Mouse (Mus musculus): Measurements from ENCODE around the gene Nxt2.
"Not testable (repeated sequence)": the region's sequence is repeated elsewhere in the genome, so short reads cannot be mapped to it uniquely, and the experiment has no call there.

Gene Nxt2

GRCm38 (mm10) chrX:142226542-142226941, at the start of gene Nxt2:
Gene Nxt2 (plus strand): TSS chrX:142226770.
- DNase-seq (ENCODE audit: low read depth, low spot score) = no peak

DNA sequence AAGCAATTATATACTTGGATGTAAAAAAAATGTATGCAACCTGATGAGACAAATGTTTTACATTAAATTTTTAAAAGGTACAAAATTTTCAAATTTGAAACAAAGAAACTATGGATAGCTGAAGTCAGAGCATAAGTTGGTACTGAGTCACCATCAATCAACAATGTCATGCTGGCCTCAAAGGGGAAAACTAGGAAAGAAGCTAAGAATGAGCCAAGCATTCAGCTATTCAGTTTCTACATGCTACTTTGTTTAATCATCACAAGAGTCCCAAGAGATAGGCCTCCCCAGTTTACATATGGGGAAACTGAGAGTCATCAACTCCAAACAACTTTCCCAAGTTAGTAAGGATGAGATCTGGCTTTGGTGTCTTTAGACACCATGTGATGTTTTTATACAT, 49.6 kb upstream of the Nxt2 start:
- no peak for DNase-seq (ENCODE audit: low read depth, low spot score)

DNA sequence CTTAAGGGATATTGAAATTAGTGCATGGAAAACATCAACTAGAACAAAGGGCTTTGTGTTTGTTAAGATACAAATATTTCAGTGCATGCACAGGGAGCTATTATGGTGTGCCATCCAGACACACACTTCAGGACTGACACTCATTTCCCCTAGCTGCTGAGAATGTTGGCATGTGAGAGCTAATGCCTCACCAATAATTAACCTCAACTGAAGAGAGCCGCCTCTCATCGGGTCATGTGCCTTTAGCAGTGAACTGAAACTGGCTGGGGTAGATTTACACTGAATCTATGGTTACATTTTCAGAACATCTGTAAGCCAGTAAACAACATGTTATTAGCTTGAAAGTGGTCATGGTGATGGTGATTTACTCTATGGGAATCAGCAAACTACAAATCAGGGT, 44.5 kb upstream of the Nxt2 start:
- no peak for DNase-seq (ENCODE audit: low read depth, low spot score)

- peak; percentile 17 for DNase-seq (ENCODE audit: low read depth, low spot score)
These were observed 37.4 kb upstream of the Nxt2 start for GRCm38 (mm10) chrX:142189023-142189703.

DNA sequence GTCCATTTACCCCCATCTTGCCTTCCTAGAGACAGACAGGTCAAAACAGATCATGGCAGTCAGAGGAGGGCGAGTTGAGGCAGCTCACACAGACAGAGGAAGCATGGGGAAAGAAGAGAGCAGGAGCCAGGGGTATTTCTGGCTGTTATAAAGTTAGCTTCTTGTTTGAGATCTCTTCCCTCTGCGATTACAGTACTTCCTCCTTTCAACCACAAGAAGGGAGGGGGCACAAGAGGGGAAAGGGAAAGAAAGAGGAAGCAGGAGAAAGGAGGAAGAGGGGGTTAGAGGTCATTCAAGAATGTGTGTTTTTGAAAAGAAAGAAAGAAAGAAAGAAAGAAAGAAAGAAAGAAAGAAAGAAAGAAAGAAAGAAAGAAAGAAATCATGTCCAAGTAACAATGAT, 36.2 kb upstream of the Nxt2 start:
- DNase-seq (ENCODE audit: low read depth, low spot score) = no peak

DNA sequence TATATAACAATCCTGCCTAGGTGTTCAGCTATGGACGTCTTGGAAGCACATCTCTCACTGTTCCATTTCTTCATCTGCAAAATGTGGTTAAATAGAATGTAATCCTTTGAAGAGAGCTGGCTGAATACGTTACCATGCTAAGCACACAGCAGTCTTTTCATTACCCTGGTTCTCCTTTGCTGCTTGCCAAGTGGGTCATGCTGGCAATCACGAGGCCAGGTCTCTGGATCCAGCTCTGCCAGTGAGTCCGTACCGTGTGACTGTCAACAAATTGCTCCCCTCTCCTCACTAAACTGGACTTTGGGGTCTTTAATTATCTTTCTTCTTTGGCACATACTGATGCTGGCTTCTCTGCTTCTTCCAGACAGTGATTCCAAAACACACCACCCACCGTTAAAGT, 32.1 kb upstream of the Nxt2 start:
- no peak for DNase-seq (ENCODE audit: low read depth, low spot score)

GRCm38 (mm10) chrX:142195551-142195950, 31.0 kb upstream of the Nxt2 start:
- no peak for DNase-seq (ENCODE audit: low read depth, low spot score)

GRCm38 (mm10) chrX:142196831-142197230, 29.7 kb upstream of the Nxt2 start, which contains the start of gene Gucy2f:
Gene Gucy2f (minus strand): TSS chrX:142196931.
- no peak for DNase-seq (ENCODE audit: low read depth, low spot score)

- DNase-seq (ENCODE audit: low read depth, low spot score) = peak; percentile 31
These were observed 26.3 kb upstream of the Nxt2 start for GRCm38 (mm10) chrX:142200295-142200694.

- DNase-seq (ENCODE audit: low read depth, low spot score) = peak; percentile 17
These were observed 956 bp downstream of the Nxt2 start for GRCm38 (mm10) chrX:142227398-142228054.

- DNase-seq (ENCODE audit: low read depth, low spot score) = peak; percentile 45
These were observed 1.6 kb downstream of the Nxt2 start for GRCm38 (mm10) chrX:142228055-142228768.

DNA sequence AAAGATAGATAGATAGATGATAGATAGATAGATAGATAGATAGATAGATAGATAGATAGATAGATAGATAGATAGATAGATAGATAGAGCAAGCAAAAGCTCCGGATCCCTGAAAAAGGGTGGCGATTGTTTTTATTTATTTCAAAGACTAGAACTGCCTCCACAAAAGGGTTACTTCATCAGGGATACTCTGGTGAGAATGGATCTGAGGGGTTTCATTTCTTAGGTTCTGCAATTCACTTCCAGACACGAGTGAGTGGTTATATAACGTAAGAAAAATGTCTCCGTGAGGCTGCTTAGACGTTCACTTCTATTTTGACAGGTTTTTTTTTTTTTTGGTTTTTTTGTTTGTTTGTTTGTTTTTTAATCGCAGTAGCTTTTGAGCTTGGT, 2.2 kb downstream of the Nxt2 start:
- no peak for DNase-seq (ENCODE audit: low read depth, low spot score)

GRCm38 (mm10) chrX:142236146-142236545, 9.6 kb downstream of the Nxt2 start:
- DNase-seq (ENCODE audit: low read depth, low spot score) = not testable (repeated sequence)

- no peak for DNase-seq (ENCODE audit: low read depth, low spot score)
These were observed 10.5 kb downstream of the Nxt2 start for GRCm38 (mm10) chrX:142237101-142237500.

DNA sequence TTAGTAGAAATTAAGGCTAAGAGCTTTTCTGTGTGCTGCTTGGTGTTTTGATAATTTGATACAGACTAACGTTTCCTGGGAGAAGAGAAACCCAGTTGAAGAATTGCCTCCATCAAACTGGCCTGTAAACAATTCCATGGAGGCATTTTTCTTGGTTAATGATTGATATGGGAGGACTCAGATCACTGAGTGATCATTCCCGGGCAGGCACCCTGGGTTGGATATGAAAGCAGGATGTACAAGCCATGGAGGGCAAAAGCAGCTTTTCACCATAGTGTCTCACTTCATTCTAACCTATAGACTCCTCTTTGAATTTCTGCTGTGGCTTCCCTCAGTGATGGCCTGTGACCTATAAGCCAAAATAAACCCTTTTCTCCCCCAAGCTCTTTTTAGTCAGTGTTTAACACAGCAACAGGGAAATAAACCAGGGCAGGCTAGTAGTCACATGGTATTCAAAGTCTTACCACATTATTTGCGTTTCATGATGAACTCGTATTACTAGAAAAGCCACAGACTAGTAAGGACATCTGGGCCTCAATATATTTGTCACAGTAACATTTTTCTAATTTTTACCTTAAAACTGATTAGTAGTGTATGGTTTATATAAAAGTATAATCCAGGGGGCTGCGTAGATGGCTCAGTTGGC, 19.2 kb downstream of the Nxt2 start:
- DNase-seq (ENCODE audit: low read depth, low spot score) = no peak

DNA sequence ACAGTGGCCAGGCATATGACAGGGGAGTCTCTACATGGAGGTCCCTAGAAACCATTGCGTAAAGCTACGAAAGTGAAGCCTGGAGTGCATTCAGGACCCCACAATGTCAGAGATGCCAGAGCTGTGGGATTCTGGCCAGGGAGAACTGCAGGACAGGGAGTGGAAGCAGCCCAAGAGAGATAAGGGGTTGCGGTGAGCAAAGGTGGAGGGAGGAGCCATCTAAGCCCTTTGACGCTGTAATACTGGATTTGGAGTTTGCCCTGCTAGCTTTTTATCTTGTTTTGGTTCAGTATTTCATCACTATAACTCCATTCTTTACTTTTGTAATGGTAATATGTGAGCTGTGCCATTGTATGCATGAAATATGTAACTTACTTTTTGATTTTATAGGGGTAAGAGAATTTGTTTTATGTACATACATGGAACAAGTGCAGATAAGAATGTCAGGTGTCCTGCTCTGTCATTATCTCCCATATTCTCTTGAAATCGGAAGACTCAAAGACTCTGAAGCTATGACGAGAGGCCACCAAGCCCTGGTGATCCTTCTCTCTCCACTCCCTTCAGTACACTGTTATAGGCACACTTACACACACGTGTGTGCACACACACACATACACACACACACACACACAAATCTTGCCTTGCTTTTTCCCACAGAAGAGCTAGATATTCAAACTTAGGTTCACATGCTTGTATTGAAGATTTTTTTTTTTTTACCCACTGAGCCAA, 23.6 kb downstream of the Nxt2 start:
- DNase-seq (ENCODE audit: low read depth, low spot score) = no peak

GRCm38 (mm10) chrX:142276031-142276430, 49.5 kb downstream of the Nxt2 start:
- no peak for DNase-seq (ENCODE audit: low read depth, low spot score)

- DNase-seq (ENCODE audit: low read depth, low spot score) = no peak
These were observed 50.0 kb downstream of the Nxt2 start for GRCm38 (mm10) chrX:142276573-142276972.

DNA sequence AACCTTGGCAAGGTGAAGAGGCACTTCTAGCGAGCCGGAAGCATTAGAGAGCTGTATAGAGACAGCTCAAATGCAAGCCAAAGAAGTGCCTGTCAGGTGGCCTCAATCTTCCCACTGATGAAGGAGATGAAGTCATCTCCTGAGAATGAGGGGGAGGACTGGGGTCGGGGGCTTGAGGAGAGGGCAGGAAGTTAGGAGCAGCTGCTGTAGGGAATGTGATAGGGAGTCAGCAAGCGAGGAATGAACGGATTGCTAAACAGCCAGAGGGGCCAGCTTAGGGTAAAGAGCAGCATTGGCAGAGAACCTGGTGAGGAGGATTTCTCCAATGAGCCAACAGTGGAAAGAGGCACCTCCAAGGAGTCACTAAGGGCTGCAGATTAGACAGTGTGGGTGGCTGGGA, 59.3 kb downstream of the Nxt2 start:
- DNase-seq (ENCODE audit: low read depth, low spot score) = no peak
